Mouse (Mus musculus): ENCODE measurements around the gene Lsm7. TPM values are rescaled to one million over a fixed set of nuclear protein-coding genes. Genes with fewer than 3 reads are reported as not detected.

The Lsm7 gene
- polyA plus RNA-seq, 1 experiment, result 150 TPM

DNA sequence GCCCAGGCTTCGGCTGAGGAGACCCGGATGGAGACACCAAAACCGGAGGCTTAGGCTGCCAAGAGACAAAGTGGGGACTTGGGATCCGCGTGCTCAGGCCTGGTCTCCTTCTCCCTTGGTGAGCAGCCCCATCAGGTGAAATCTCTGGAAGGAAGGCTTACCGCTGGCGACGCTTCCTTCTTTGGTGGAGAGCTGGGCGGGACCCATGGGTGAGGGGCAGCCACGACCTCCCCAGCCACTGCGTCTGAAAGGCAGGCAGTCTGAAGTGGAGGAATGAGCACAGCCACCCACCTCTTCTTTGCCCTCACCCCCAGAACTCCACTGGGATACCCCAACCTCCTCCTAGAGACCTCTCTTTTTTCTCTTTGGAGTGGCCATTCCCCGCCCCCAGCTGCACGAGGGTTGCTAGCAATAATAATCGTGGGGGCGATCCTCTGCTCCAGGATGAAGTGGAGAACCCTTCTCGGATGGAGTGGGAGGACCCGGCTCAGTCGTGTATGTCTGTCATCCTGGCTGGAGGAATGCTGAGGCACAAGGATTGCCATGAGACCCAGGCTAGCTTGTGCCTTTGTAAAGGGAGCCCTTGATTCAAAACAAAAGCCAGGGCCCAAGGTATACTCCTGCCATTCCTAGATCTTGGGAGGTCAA is 45.9 kb downstream of the Lsm7 start:
- H3K27me3 ChIP-seq (ENCODE audit: control insufficient read depth, insufficient read depth, insufficient read length), result no peaks in the 10 kb centered on the region
- H3K4me3 ChIP-seq, result no peak overlapping the region
- H3K36me3 ChIP-seq (ENCODE audit: control insufficient read depth, insufficient read depth), result no peaks in the 10 kb centered on the region
- H3ac ChIP-seq (ENCODE audit: control insufficient read depth, insufficient read length), result no peak overlapping the region
- TF ChIP-seq POLR2AphosphoS2 (IDR thresholded peaks at IDR 0.05; ENCODE audit: insufficient read length, low read depth), result peak; percentile 6
- TF ChIP-seq E2F4 (IDR thresholded peaks at IDR 0.05; ENCODE audit: insufficient read depth), result no peak
- no peaks in the 10 kb centered on the region for H3K79me2 ChIP-seq (ENCODE audit: control insufficient read depth, insufficient read depth)
- H3K4me2 ChIP-seq (ENCODE audit: low read depth), result no peak overlapping the region

DNA sequence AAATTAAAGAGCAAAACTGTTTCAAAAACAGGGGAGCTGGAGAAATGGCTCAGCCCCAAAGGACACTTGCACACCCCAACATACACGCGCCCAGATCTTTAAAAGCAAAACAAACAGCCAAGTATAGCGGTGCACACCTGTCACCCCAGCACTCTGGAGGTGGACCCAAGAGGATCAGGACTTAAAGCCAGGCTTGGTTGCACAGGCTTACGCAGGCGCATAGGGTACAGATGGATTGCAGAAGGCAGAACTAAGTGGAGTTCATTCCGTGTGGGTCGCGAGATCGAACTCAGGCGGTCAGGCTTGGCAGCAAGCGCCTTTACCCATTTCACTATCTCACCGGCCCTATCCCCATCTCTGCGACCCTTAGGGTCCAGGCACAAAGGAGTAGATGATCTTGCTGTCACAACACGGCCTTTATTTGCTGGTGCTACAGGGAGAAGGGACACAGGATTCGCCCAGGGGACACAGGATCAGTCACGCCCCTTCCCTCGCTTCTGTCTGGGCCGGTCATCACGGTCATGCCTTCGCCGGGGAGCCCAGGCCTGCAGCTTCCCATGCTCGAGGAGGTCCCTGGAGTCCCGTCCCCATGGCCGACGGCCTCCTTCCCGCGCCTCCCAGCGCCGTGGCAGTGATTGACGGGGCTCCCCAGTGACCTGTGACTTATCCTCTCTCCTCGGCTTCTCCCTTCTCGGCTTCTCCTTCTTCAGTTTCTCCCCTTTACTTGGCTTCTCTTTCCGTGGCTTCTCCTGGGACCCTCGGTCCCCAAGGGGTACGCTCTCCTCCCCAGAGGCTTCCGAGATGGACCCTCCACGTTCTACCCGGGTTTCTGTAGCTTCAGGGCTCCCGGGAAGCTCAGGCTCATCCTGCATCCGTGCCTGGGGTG is 46.7 kb downstream of the Lsm7 start:
- no peaks in the 10 kb centered on the region for H3K27me3 ChIP-seq (ENCODE audit: control insufficient read depth, insufficient read depth, insufficient read length)
- no peak overlapping the region for H3K4me3 ChIP-seq
- TF ChIP-seq E2F4 (IDR thresholded peaks at IDR 0.05; ENCODE audit: insufficient read depth), result no peak
- TF ChIP-seq TCF12 (IDR thresholded peaks at IDR 0.05; ENCODE audit: insufficient read depth, poor library complexity, severe bottlenecking), result no peak
- peak; percentile 77 for TF ChIP-seq POLR2AphosphoS2 (IDR thresholded peaks at IDR 0.05; ENCODE audit: insufficient read length, low read depth)
- peak in 1 of 3 experiments; percentile 28 for TF ChIP-seq MYOD1 (IDR thresholded peaks at IDR 0.05; ENCODE audit: control insufficient read depth in 1 of 3, insufficient read length in 2 of 3, low read depth in 2 of 3)

DNA sequence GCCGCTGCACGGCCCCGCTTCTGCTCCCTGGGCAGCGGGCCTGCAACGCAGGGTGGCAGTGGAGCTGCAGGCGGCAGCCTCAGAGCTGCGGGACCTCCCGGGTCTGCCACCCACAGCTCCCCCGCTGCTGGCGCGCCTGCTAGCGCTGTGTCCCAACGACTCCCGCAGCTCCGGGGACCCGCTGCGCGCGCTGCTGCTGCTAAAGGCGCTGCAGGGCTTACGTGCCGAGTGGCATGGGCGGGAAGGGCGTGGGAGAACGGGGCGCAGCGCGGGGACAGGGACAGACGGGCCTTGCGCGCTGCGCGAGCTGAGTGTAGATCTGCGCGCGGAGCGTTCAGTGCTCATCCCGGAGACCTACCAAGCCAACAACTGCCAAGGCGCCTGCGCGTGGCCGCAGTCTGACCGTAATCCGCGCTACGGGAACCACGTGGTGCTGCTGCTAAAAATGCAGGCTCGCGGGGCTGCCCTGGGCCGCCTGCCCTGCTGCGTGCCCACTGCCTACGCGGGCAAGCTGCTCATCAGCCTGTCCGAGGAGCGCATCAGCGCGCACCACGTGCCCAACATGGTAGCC is 47.9 kb downstream of the Lsm7 start:
- Histone ChIP-seq H3K4me3 (no peak overlapping the region), H3K36me3 (ENCODE audit: control insufficient read depth, insufficient read depth) (peaks cover 3% of the 10 kb centered on the region), H3ac (ENCODE audit: control insufficient read depth, insufficient read length) (no peak overlapping the region), H3K79me2 (ENCODE audit: control insufficient read depth, insufficient read depth) (no peaks in the 10 kb centered on the region), H3K4me2 (ENCODE audit: low read depth) (no peak overlapping the region), H3K27me3 (ENCODE audit: control insufficient read depth, insufficient read depth, insufficient read length) (no peaks in the 10 kb centered on the region)
- TF ChIP-seq SRF (IDR thresholded peaks at IDR 0.05; ENCODE audit: control insufficient read depth, insufficient read length, low read depth) (no peak), REST (IDR thresholded peaks at IDR 0.05; ENCODE audit: insufficient read depth, insufficient read length) (no peak), MAX (IDR thresholded peaks at IDR 0.05; ENCODE audit: low read depth) (no peak), POLR2A (IDR thresholded peaks at IDR 0.05; ENCODE audit: insufficient read length, low read depth) (peak; percentile 45), USF1 (IDR thresholded peaks at IDR 0.05; ENCODE audit: low read depth) (no peak), CEBPB (IDR thresholded peaks at IDR 0.05; ENCODE audit: insufficient read depth, poor library complexity, severe bottlenecking) (no peak), TCF3 (IDR thresholded peaks at IDR 0.05; ENCODE audit: insufficient read length, low read depth) (no peak), MYOG (IDR thresholded peaks at IDR 0.05; ENCODE audit: control insufficient read depth in 1 of 3, insufficient read depth in 1 of 3, insufficient read length in 2 of 3, low read depth in 2 of 3) (no peak), E2F4 (IDR thresholded peaks at IDR 0.05; ENCODE audit: insufficient read depth) (no peak), POLR2AphosphoS2 (IDR thresholded peaks at IDR 0.05; ENCODE audit: insufficient read length, low read depth) (peak; percentile 88), TCF12 (IDR thresholded peaks at IDR 0.05; ENCODE audit: insufficient read depth, poor library complexity, severe bottlenecking) (no peak), MYOD1 (IDR thresholded peaks at IDR 0.05; ENCODE audit: control insufficient read depth in 1 of 3, insufficient read length in 2 of 3, low read depth in 2 of 3) (no peak)

More for the DNA sequence above, 46.7 kb downstream of the Lsm7 start:
- no peak overlapping the region for H3ac ChIP-seq (ENCODE audit: control insufficient read depth, insufficient read length)
- no peaks in the 10 kb centered on the region for H3K79me2 ChIP-seq (ENCODE audit: control insufficient read depth, insufficient read depth)
- no peak overlapping the region for H3K4me2 ChIP-seq (ENCODE audit: low read depth)
- no peaks in the 10 kb centered on the region for H3K36me3 ChIP-seq (ENCODE audit: control insufficient read depth, insufficient read depth)

DNA sequence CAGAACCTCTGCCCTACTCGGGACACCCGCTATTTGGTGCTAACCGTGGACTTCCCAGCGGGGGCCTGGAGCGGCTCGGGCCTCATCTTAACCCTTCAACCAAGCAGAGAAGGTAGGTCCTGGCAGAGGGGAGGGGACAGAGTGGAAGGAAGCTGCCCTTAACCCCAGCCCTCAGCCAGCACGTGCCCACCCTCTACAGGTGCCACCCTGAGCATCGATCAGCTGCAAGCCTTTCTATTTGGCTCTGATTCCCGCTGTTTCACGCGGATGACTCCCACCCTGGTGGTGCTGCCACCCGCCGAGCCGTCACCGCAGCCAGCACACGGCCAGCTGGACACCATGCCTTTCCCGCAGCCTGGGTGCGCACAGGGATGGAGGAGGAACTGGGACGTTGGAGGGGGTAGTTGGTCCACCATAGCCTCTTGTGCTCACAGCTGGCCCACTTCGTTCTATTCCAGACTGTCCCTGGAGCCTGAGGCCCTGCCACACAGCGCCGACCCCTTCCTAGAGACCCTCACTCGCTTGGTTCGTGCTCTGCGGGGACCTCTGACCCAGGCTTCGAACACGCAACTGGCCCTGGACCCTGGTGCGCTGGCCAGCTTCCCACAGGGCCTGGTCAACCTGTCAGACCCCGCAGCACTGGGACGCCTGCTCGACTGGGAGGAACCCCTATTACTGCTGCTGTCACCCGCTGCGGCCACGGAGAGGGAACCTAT is 48.5 kb downstream of the Lsm7 start:
- peaks cover 3% of the 10 kb centered on the region for H3K79me2 ChIP-seq (ENCODE audit: control insufficient read depth, insufficient read depth)
- H3K27me3 ChIP-seq (ENCODE audit: control insufficient read depth, insufficient read depth, insufficient read length), result no peaks in the 10 kb centered on the region
- no peak overlapping the region for H3K4me2 ChIP-seq (ENCODE audit: low read depth)
- H3ac ChIP-seq (ENCODE audit: control insufficient read depth, insufficient read length), result no peak overlapping the region
- TF ChIP-seq E2F4 (IDR thresholded peaks at IDR 0.05; ENCODE audit: insufficient read depth), result no peak
- peak; percentile 38 for TF ChIP-seq POLR2AphosphoS2 (IDR thresholded peaks at IDR 0.05; ENCODE audit: insufficient read length, low read depth)
- TF ChIP-seq TCF3 (IDR thresholded peaks at IDR 0.05; ENCODE audit: insufficient read length, low read depth), result no peak
- no peak overlapping the region for H3K4me3 ChIP-seq
- H3K36me3 ChIP-seq (ENCODE audit: control insufficient read depth, insufficient read depth), result peaks cover 7% of the 10 kb centered on the region

DNA sequence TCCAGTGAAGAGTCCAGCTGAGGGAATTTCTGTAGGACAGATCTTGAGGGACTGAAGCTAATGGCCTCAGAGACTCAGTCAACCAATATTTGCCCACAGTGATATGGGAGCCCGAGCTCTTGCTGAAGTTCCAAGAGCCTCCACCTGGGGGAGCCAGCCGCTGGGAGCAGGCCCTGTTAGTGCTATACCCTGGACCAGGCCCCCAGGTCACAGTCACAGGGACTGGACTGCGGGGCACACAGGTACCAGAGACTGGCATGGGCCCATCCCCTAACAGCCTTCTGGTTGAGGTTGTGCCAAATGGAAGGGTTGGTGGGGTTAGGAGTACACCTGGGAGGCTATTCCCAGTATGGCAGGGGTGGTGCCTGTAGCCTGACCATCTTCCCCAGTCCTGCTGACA is 49.1 kb downstream of the Lsm7 start:
- peaks cover 9% of the 10 kb centered on the region for H3K79me2 ChIP-seq (ENCODE audit: control insufficient read depth, insufficient read depth)
- no peak overlapping the region for H3K4me2 ChIP-seq (ENCODE audit: low read depth)
- no peak overlapping the region for H3K4me3 ChIP-seq
- no peak for TF ChIP-seq REST (IDR thresholded peaks at IDR 0.05; ENCODE audit: insufficient read depth, insufficient read length)
- no peak for TF ChIP-seq MAX (IDR thresholded peaks at IDR 0.05; ENCODE audit: low read depth)
- TF ChIP-seq CEBPB (IDR thresholded peaks at IDR 0.05; ENCODE audit: insufficient read depth, poor library complexity, severe bottlenecking), result no peak
- TF ChIP-seq MYOD1 (IDR thresholded peaks at IDR 0.05; ENCODE audit: control insufficient read depth in 1 of 3, insufficient read length in 2 of 3, low read depth in 2 of 3), result no peak
- no peak for TF ChIP-seq SRF (IDR thresholded peaks at IDR 0.05; ENCODE audit: control insufficient read depth, insufficient read length, low read depth)
- TF ChIP-seq POLR2AphosphoS2 (IDR thresholded peaks at IDR 0.05; ENCODE audit: insufficient read length, low read depth), result peak; percentile 27
- no peak for TF ChIP-seq POLR2A (IDR thresholded peaks at IDR 0.05; ENCODE audit: insufficient read length, low read depth)
- no peak for TF ChIP-seq TCF12 (IDR thresholded peaks at IDR 0.05; ENCODE audit: insufficient read depth, poor library complexity, severe bottlenecking)
- peaks cover 12% of the 10 kb centered on the region for H3K36me3 ChIP-seq (ENCODE audit: control insufficient read depth, insufficient read depth)
- no peaks in the 10 kb centered on the region for H3K27me3 ChIP-seq (ENCODE audit: control insufficient read depth, insufficient read depth, insufficient read length)
- no peak overlapping the region for H3ac ChIP-seq (ENCODE audit: control insufficient read depth, insufficient read length)
